Mouse (Mus musculus): ENCODE data around the gene Ndufa1. TPM values are rescaled to one million over a fixed set of nuclear protein-coding genes. Genes with fewer than 3 reads are reported as not detected.
"Not testable (repeated sequence)": the region's sequence is repeated elsewhere in the genome, so short reads cannot be mapped to it uniquely, and the experiment has no call there.

Gene Ndufa1
- 410 and 565 TPM in 2 replicates for polyA plus RNA-seq (2014; fragmentation: Nextera tagmentation; extraction: Ambion mirVana)

DNA sequence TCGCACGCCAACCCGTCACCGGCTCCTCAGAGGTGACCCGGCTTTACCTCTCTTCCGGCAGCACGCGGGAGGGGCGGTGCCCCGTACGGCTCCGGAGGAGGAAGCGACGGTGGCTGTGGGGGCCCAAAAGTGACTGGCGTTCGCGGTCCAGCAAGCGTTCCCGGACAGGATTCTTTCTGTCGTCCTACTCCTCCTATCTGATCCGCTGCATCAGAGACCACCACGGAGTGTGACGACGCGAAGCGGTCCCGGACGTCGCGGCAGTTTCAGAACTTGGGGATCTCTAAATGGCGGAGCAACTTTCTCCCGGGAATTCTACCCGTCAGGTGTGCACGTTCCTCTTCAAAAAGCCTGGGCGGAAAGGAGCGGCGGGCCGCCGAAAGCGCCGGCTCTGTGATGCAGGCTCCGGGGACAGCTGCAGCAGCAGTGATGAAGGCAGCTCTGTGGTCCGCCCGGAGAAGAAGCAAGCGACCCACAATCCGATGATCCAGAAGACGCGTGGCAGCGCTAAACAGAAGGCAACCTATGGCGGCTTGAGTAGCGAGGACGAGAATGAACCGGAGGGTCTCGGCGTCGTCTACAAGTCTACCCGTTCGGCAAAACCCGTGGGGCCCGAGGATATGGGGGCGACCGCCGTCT is at the start of gene Ndufa1, which contains the start of gene Rnf113a1:
Gene Ndufa1, minus strand, starts transcription at position 59 of the 639 bp plus-strand sequence.
Gene Rnf113a1, plus strand, starts transcription at position 141 of the 639 bp plus-strand sequence.
- peak within 1 kb of the TSS; percentile 58 for H3K9ac ChIP-seq (ENCODE audit: low read depth, low read length)
- H3K9me3 ChIP-seq (ENCODE audit: control insufficient read depth, low read length) = no peaks in the 10 kb centered on the region
- H3K27me3 ChIP-seq (ENCODE audit: control insufficient read depth, insufficient read depth, low read length) = no peaks in the 10 kb centered on the region
- H3K36me3 ChIP-seq (ENCODE audit: control insufficient read depth, insufficient read depth, low read length) = no peaks in the 10 kb centered on the region
- WGBS = 29% methylated on average over 62 of the region's 63 CpGs
- ATAC-seq (ENCODE audit: low FRiP score, low TSS enrichment) = peak; percentile 90
- H3K4me1 ChIP-seq (ENCODE audit: control insufficient read depth, insufficient read depth, low read length) = no peaks in the 10 kb centered on the region
- H3K27ac ChIP-seq (ENCODE audit: low read depth, low read length) = no peak within 1 kb of the TSS
- H3K4me3 ChIP-seq (ENCODE audit: low read length) = peak within 1 kb of the TSS; percentile 54
- peak within 1 kb of the TSS; percentile 59 for H3K4me2 ChIP-seq (replicated peaks; ENCODE audit: low read depth, low read length)

DNA sequence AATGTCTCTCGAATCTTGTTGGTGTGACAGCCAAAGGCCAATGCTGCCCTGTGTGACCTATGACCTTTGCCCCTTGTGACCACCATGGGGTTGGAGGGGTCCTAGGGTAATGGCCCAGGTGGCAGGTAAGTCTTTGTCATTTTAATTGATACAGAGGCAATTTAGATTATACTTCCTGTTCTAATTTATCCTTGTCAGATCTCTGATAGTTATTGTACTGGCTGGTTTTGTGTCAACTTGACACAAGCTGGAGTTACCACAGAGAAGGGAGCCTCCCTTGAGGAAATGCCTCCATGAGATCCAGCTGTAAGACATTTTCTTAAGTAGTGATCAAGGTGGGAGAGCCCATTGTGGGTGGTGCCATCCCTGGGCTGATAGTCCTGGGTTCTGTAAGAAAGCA is 31.2 kb upstream of the Ndufa1 start, which contains the start of gene Rhox1:
Gene Rhox1, minus strand, starts transcription at position 101 of the 400 bp plus-strand sequence.
- H3K27ac ChIP-seq (ENCODE audit: low read depth, low read length) = not testable (repeated sequence)

DNA sequence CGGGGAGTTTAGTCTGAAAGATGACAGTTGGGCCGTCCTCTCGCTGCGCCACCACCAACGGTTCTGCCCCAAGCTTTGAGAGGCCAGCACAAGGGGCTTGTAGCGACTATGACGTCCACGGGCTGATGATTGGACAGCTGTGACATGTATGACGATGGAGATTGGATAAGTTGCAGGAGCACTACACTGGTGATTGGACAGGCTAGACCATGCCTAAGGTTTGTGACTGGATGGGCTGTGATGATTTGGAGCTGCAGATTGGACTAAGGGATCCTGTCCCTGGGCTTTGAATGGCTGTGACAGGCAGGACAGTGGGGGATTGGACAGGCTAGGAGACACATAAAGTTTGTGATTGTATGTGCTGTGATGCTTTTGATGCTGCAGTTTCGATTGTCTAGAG is 20.0 kb upstream of the Ndufa1 start, which contains the start of gene Gm9:
Gene Gm9, minus strand, starts transcription at position 101 of the 400 bp plus-strand sequence.
- no peaks in the 10 kb centered on the region for H3K9me3 ChIP-seq (ENCODE audit: control insufficient read depth, low read length)
- no peak for ATAC-seq (ENCODE audit: low FRiP score, low TSS enrichment)
- no peaks in the 10 kb centered on the region for H3K27me3 ChIP-seq (ENCODE audit: control insufficient read depth, insufficient read depth, low read length)
- H3K4me3 ChIP-seq (ENCODE audit: low read length) = no peak within 1 kb of the TSS
- no peaks in the 10 kb centered on the region for H3K36me3 ChIP-seq (ENCODE audit: control insufficient read depth, insufficient read depth, low read length)
- H3K4me1 ChIP-seq (ENCODE audit: control insufficient read depth, insufficient read depth, low read length) = no peaks in the 10 kb centered on the region
- H3K4me2 ChIP-seq (replicated peaks; ENCODE audit: low read depth, low read length) = no peak within 1 kb of the TSS
- no peak within 1 kb of the TSS for H3K9ac ChIP-seq (ENCODE audit: low read depth, low read length)
- 86% methylated on average over 10 of the region's 10 CpGs for WGBS
- no peak within 1 kb of the TSS for H3K27ac ChIP-seq (ENCODE audit: low read depth, low read length)

More for the DNA sequence above, 31.2 kb upstream of the Ndufa1 start, which contains the start of gene Rhox1:
- not testable (repeated sequence) for H3K4me1 ChIP-seq (ENCODE audit: control insufficient read depth, insufficient read depth, low read length); H3K4me3 ChIP-seq (ENCODE audit: low read length); H3K36me3 ChIP-seq (ENCODE audit: control insufficient read depth, insufficient read depth, low read length); H3K27me3 ChIP-seq (ENCODE audit: control insufficient read depth, insufficient read depth, low read length); H3K9me3 ChIP-seq (ENCODE audit: control insufficient read depth, low read length); H3K9ac ChIP-seq (ENCODE audit: low read depth, low read length); H3K4me2 ChIP-seq (replicated peaks; ENCODE audit: low read depth, low read length); ATAC-seq (ENCODE audit: low FRiP score, low TSS enrichment)
- 74% methylated on average over 1 of the region's 1 CpGs for WGBS

- Histone ChIP-seq H3K4me2 (replicated peaks; ENCODE audit: low read depth, low read length) (no peak overlapping the region), H3K9ac (ENCODE audit: low read depth, low read length) (no peak overlapping the region), H3K27ac (ENCODE audit: low read depth, low read length) (no peak overlapping the region), H3K4me3 (ENCODE audit: low read length) (no peak overlapping the region), H3K36me3 (ENCODE audit: control insufficient read depth, insufficient read depth, low read length) (no peaks in the 10 kb centered on the region), H3K9me3 (ENCODE audit: control insufficient read depth, low read length) (no peaks in the 10 kb centered on the region), H3K27me3 (ENCODE audit: control insufficient read depth, insufficient read depth, low read length) (no peaks in the 10 kb centered on the region), H3K4me1 (ENCODE audit: control insufficient read depth, insufficient read depth, low read length) (no peaks in the 10 kb centered on the region)
- no peak for ATAC-seq (ENCODE audit: low FRiP score, low TSS enrichment)
- WGBS = 66% methylated on average over 8 of the region's 8 CpGs
Measured at GRCm38 (mm10) chrX:37198676-37199075, 7.7 kb upstream of the Ndufa1 start.

DNA sequence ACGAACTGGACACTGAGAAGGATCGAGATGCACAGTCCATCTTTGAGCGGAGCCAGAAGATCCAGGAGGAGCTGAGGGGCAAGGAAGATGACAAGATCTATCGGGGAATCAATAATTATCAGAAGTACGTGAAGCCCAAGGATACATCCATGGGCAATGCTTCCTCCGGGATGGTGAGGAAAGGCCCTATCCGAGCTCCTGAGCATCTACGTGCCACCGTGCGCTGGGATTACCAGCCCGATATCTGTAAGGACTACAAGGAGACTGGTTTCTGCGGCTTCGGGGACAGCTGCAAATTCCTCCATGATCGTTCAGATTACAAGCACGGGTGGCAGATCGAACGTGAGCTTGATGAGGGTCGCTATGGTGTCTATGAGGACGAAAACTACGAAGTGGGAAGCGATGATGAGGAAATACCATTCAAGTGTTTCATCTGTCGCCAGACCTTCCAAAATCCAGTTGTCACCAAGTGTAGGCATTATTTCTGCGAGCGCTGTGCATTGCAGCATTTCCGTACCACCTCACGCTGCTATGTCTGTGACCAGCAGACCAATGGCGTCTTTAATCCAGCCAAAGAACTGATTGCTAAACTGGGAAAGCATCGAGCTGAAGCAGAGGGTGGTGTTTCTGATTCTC is 899 bp upstream of the Ndufa1 start:
- 40% methylated on average over 28 of the region's 28 CpGs for WGBS
- H3K4me2 ChIP-seq (replicated peaks; ENCODE audit: low read depth, low read length) = peak overlapping the region; percentile 59
- peak overlapping the region; percentile 58 for H3K9ac ChIP-seq (ENCODE audit: low read depth, low read length)
- H3K36me3 ChIP-seq (ENCODE audit: control insufficient read depth, insufficient read depth, low read length) = no peaks in the 10 kb centered on the region
- H3K27ac ChIP-seq (ENCODE audit: low read depth, low read length) = no peak overlapping the region
- no peaks in the 10 kb centered on the region for H3K9me3 ChIP-seq (ENCODE audit: control insufficient read depth, low read length)
- no peaks in the 10 kb centered on the region for H3K27me3 ChIP-seq (ENCODE audit: control insufficient read depth, insufficient read depth, low read length)
- H3K4me1 ChIP-seq (ENCODE audit: control insufficient read depth, insufficient read depth, low read length) = no peaks in the 10 kb centered on the region
- peak overlapping the region; percentile 54 for H3K4me3 ChIP-seq (ENCODE audit: low read length)
- ATAC-seq (ENCODE audit: low FRiP score, low TSS enrichment) = peak; percentile 22; the same call in 1 of the 2 replicates

GRCm38 (mm10) chrX:37190755-37191104 is 233 bp downstream of the Ndufa1 start:
- no peaks in the 10 kb centered on the region for H3K36me3 ChIP-seq (ENCODE audit: control insufficient read depth, insufficient read depth, low read length)
- WGBS = 31% methylated on average over 20 of the region's 20 CpGs
- H3K27me3 ChIP-seq (ENCODE audit: control insufficient read depth, insufficient read depth, low read length) = no peaks in the 10 kb centered on the region
- H3K4me1 ChIP-seq (ENCODE audit: control insufficient read depth, insufficient read depth, low read length) = no peaks in the 10 kb centered on the region
- ATAC-seq (ENCODE audit: low FRiP score, low TSS enrichment) = no peak; the same call in 1 of the 2 replicates
- H3K9ac ChIP-seq (ENCODE audit: low read depth, low read length) = peak overlapping the region; percentile 58
- H3K4me3 ChIP-seq (ENCODE audit: low read length) = peak overlapping the region; percentile 54
- H3K9me3 ChIP-seq (ENCODE audit: control insufficient read depth, low read length) = no peaks in the 10 kb centered on the region
- no peak overlapping the region for H3K27ac ChIP-seq (ENCODE audit: low read depth, low read length)
- H3K4me2 ChIP-seq (replicated peaks; ENCODE audit: low read depth, low read length) = peak overlapping the region; percentile 59

GRCm38 (mm10) chrX:37184401-37184800 is 6.6 kb downstream of the Ndufa1 start:
- not testable (repeated sequence) for H3K4me2 ChIP-seq (replicated peaks; ENCODE audit: low read depth, low read length); ATAC-seq (ENCODE audit: low FRiP score, low TSS enrichment)
- WGBS = 74% methylated on average over 8 of the region's 8 CpGs

GRCm38 (mm10) chrX:37168742-37169141 is 22.2 kb downstream of the Ndufa1 start, which contains the start of gene Akap14:
Akap14 (minus strand) TSS chrX:37168842.
- H3K27me3 ChIP-seq (ENCODE audit: control insufficient read depth, insufficient read depth, low read length) = no peaks in the 10 kb centered on the region
- H3K4me2 ChIP-seq (replicated peaks; ENCODE audit: low read depth, low read length) = no peak within 1 kb of the TSS
- ATAC-seq (ENCODE audit: low FRiP score, low TSS enrichment) = no peak
- H3K36me3 ChIP-seq (ENCODE audit: control insufficient read depth, insufficient read depth, low read length) = no peaks in the 10 kb centered on the region
- H3K4me3 ChIP-seq (ENCODE audit: low read length) = no peak within 1 kb of the TSS
- no peak within 1 kb of the TSS for H3K27ac ChIP-seq (ENCODE audit: low read depth, low read length)
- no peak within 1 kb of the TSS for H3K9ac ChIP-seq (ENCODE audit: low read depth, low read length)
- H3K4me1 ChIP-seq (ENCODE audit: control insufficient read depth, insufficient read depth, low read length) = no peaks in the 10 kb centered on the region
- WGBS = 57% methylated on average over 5 of the region's 5 CpGs
- H3K9me3 ChIP-seq (ENCODE audit: control insufficient read depth, low read length) = no peaks in the 10 kb centered on the region

More at GRCm38 (mm10) chrX:37184401-37184800, 6.6 kb downstream of the Ndufa1 start:
- H3K27me3 ChIP-seq (ENCODE audit: control insufficient read depth, insufficient read depth, low read length); H3K27ac ChIP-seq (ENCODE audit: low read depth, low read length); H3K4me3 ChIP-seq (ENCODE audit: low read length); H3K36me3 ChIP-seq (ENCODE audit: control insufficient read depth, insufficient read depth, low read length); H3K9ac ChIP-seq (ENCODE audit: low read depth, low read length); H3K9me3 ChIP-seq (ENCODE audit: control insufficient read depth, low read length); H3K4me1 ChIP-seq (ENCODE audit: control insufficient read depth, insufficient read depth, low read length): not testable (repeated sequence)

DNA sequence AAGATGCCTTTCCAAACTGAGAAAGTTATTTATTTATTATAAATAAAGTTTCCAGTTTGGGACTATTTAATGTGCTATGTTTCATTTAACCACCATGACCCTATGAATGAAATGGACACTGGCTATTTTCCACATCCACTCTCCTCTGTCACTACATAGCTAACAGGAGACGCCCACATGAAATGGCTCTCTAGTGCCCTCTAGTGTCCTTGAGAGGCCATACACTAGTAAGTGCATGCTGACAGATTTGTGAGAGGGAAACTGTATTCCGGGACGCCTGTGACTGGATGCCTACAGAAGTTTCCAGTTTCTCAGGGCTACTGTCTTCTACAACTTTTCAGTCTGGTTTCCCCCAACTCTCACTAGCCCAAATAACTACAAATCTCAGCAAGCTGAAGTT is 23.9 kb downstream of the Ndufa1 start:
- Histone ChIP-seq H3K27ac (ENCODE audit: low read depth, low read length) (no peak overlapping the region), H3K4me1 (ENCODE audit: control insufficient read depth, insufficient read depth, low read length) (no peaks in the 10 kb centered on the region), H3K36me3 (ENCODE audit: control insufficient read depth, insufficient read depth, low read length) (no peaks in the 10 kb centered on the region)

More for the DNA sequence above, 23.9 kb downstream of the Ndufa1 start:
- H3K4me2 ChIP-seq (replicated peaks; ENCODE audit: low read depth, low read length) = no peak overlapping the region
- 38% methylated on average over 3 of the region's 3 CpGs for WGBS
- H3K9ac ChIP-seq (ENCODE audit: low read depth, low read length) = no peak overlapping the region
- no peaks in the 10 kb centered on the region for H3K27me3 ChIP-seq (ENCODE audit: control insufficient read depth, insufficient read depth, low read length)
- H3K9me3 ChIP-seq (ENCODE audit: control insufficient read depth, low read length) = no peaks in the 10 kb centered on the region
- ATAC-seq (ENCODE audit: low FRiP score, low TSS enrichment) = no peak
- H3K4me3 ChIP-seq (ENCODE audit: low read length) = no peak overlapping the region

Data from kidney, embryonic 14.5 days (tissue).